Mouse (Mus musculus): ENCODE measurements at regions not wholly inside any gene's neighbourhood (a gene's known extent, or its start where the extent isn't known, plus 50 kb on each side); places are given as distances from the start of the nearest gene placed in this dataset.

GRCm38 (mm10) chr15:32034091-32034490 is 143.0 kb upstream of the Tas2r119 start:
- no peak for TF ChIP-seq CTCF (IDR thresholded peaks at IDR 0.05; ENCODE audit: low read depth)
- no peak for TF ChIP-seq EP300 (IDR thresholded peaks at IDR 0.05; ENCODE audit: low read depth)
